Mouse (Mus musculus): Measurements from ENCODE around the gene Prmt3. TPM values are rescaled to one million over a fixed set of nuclear protein-coding genes. Genes with fewer than 3 reads are reported as not detected.
A peak's percentile ranks its signal among the peaks of the same experiment; 100 is the strongest.

The Prmt3 gene
- polyA plus RNA-seq (2012; rRNA removed) = 13.1 and 23.7 TPM in 2 replicates

DNA sequence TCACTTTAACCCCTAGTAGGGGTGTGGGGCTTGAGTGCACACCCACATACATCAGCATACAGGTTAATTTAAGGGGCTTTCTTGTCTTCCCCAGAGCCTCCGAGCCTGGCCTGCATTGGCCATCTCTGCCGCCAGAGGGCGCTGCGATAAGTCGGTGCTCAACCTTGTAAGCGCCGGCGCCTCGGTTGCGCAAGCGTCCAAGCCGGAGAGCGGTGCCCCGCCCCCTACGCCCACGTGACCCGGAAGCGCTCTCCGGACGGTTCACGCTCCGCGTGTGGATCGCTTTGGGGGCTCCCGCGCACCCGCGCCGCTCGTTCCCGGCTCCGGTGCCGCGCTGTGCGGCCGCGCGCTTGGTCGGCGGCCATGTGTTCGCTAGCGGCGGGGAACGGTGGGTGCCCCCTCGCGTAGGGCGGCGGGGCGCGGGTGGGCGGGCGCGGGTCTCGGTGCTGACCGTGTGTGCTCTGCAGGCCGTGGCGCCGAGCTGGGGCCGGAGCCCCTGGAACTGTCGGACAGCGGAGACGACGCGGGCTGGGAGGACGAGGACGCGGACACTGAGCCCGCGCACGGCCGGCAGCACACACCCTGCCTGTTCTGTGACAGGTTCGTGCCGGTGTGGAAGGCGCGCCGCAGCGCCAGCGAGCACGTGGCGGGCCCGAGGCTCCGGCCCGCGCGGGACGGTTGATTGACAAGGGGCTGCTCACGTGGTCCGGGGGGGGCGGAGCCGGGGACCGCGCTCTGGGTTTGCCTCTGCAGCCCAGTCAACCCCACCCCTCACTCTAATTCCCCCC lies at the start of gene Prmt3:
Prmt3 (plus strand) TSS at position 233 of the 788 bp plus-strand sequence.
- TF ChIP-seq CTCF (IDR thresholded peaks at IDR 0.05; ENCODE audit: insufficient read depth, low read length) = peak; percentile 81
- TF ChIP-seq POLR2A (IDR thresholded peaks at IDR 0.05; ENCODE audit: borderline replicate concordance, extremely low read depth, low read depth, low read length) = no peak
- WGBS = under 1% methylated on average over 83 of the region's 92 CpGs
- peaks cover 6% of the 10 kb centered on the region for H3K4me1 ChIP-seq (ENCODE audit: control insufficient read depth, insufficient read depth, low read length)
- peak within 1 kb of the TSS; percentile 56 for H3K4me3 ChIP-seq (replicated peaks; ENCODE audit: extremely low read depth, low read depth, low read length)
- DNase-seq = peak; percentile 96

DNA sequence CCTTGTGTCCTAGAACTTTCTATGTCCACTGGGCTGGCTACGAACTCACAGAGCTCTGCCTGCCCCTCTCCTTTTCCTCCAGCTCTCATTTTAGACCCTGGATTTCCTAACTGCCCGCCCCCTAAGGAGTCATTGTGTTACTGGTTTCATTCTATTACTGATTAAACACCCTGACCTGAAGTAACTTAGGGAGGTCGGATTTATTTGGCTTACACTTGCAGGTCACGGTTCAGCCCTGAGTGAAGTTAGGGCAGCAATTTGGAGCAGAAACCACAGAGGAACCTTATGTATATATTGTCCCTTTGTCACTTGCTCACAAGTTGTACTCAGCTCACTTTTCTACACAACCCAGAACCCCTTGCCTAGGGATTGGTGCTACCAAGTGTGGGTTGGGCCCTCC lies 43.8 kb upstream of the Prmt3 start:
- 51% methylated on average over 4 of the region's 4 CpGs for WGBS
- DNase-seq = no peak
- TF ChIP-seq CTCF (IDR thresholded peaks at IDR 0.05; ENCODE audit: insufficient read depth, low read length) = no peak
- no peak for TF ChIP-seq POLR2A (IDR thresholded peaks at IDR 0.05; ENCODE audit: borderline replicate concordance, extremely low read depth, low read depth, low read length)
- no peak overlapping the region for H3K4me3 ChIP-seq (replicated peaks; ENCODE audit: extremely low read depth, low read depth, low read length)
- no peaks in the 10 kb centered on the region for H3K4me1 ChIP-seq (ENCODE audit: control insufficient read depth, insufficient read depth, low read length)

DNA sequence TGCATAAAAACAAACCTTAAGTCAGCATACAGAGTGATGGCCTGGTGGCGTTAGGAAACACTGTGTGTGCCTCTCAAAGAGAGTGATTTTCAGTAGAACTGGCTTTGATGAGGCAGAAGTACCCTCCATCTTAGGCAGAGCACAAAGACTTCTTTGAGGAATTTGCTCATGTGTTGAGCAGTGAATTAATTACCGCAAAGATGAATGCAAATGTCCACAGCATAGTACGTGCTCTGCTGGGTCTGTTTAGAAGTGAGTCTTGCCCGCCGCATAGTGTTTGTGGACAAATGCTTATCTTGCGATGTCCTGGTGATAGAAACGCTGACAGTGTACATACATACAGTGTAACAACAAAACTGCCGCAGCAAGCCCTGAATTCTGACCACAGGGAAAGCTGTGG lies 38.7 kb upstream of the Prmt3 start:
- no peak for TF ChIP-seq CTCF (IDR thresholded peaks at IDR 0.05; ENCODE audit: insufficient read depth, low read length)
- no peak for TF ChIP-seq POLR2A (IDR thresholded peaks at IDR 0.05; ENCODE audit: borderline replicate concordance, extremely low read depth, low read depth, low read length)
- H3K4me1 ChIP-seq (ENCODE audit: control insufficient read depth, insufficient read depth, low read length) = no peaks in the 10 kb centered on the region; the same call in 1 of the 2 replicates
- no peak overlapping the region for H3K4me3 ChIP-seq (replicated peaks; ENCODE audit: extremely low read depth, low read depth, low read length)
- 67% methylated on average over 8 of the region's 8 CpGs for WGBS
- DNase-seq = no peak

DNA sequence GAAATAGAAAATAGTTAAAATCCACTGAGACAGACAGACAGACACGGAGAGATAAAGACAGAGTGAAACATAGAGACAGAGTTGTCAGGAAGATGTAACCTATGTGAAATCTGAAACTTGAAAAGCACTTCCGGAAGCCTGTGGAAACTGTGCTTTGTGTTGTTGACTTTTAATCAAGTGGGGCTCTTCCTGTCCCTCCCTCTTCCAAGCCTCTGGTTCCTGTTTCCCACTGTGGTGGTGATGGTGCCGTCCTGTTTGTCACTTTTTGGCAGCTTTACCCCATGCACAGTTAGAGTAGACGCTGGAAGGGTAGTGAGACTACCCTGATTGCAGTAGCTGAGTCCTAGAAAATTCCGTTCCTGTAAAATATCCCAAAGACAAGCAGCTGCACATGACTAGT lies 36.7 kb upstream of the Prmt3 start:
- no peak overlapping the region for H3K4me3 ChIP-seq (replicated peaks; ENCODE audit: extremely low read depth, low read depth, low read length)
- DNase-seq = no peak
- no peaks in the 10 kb centered on the region; the same call in 1 of the 2 replicates for H3K4me1 ChIP-seq (ENCODE audit: control insufficient read depth, insufficient read depth, low read length)
- TF ChIP-seq POLR2A (IDR thresholded peaks at IDR 0.05; ENCODE audit: borderline replicate concordance, extremely low read depth, low read depth, low read length) = no peak
- TF ChIP-seq CTCF (IDR thresholded peaks at IDR 0.05; ENCODE audit: insufficient read depth, low read length) = no peak
- WGBS = 12% methylated on average over 5 of the region's 5 CpGs

DNA sequence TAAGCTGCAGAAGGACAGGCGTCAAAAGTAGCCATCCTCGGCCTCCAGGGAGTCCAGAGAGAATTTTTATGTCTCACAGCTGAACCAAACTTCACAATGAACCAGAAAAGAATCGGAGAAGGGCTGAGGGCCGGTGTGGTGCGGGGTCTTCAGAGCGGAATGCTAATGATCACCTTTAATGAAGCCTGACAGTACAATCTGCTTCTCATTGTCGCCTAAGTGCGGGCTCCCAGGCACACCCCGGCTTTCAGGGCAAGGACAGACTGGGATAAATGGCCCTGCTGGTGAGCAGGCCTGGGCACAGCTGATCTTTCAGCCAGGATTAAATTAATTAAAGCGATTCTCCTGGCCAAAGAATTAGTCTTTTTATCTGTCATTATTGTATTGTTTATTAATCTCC lies 36.2 kb upstream of the Prmt3 start:
- no peak for DNase-seq
- no peak overlapping the region for H3K4me3 ChIP-seq (replicated peaks; ENCODE audit: extremely low read depth, low read depth, low read length)
- H3K4me1 ChIP-seq (ENCODE audit: control insufficient read depth, insufficient read depth, low read length) = no peaks in the 10 kb centered on the region; the same call in 1 of the 2 replicates
- TF ChIP-seq CTCF (IDR thresholded peaks at IDR 0.05; ENCODE audit: insufficient read depth, low read length) (no peak), POLR2A (IDR thresholded peaks at IDR 0.05; ENCODE audit: borderline replicate concordance, extremely low read depth, low read depth, low read length) (no peak)
- WGBS = 54% methylated on average over 10 of the region's 10 CpGs

DNA sequence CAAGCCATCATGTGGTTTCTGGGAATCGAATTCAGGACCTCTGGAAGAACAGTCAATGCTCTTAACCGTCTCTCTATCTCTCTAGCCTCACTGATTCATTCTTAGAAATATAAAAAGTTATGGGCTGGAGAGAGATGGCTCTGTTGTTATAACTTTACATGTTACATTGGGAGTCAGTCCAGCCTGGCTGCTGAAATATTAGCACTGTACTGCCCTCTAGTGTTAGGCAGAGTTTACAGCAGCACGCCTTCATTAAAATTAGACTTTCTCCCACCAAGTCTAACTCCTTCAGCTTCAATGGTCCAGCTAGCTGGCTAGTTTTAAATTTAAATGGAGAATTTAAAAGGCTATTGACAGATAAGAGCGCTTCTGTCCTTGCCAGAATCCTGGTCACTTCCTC lies 27.0 kb upstream of the Prmt3 start:
- 7% methylated on average over 4 of the region's 4 CpGs for WGBS
- no peak for DNase-seq
- TF ChIP-seq CTCF (IDR thresholded peaks at IDR 0.05; ENCODE audit: insufficient read depth, low read length) = peak; percentile 48; the same call in 1 of the 2 replicates
- no peak for TF ChIP-seq POLR2A (IDR thresholded peaks at IDR 0.05; ENCODE audit: borderline replicate concordance, extremely low read depth, low read depth, low read length)
- no peaks in the 10 kb centered on the region for H3K4me1 ChIP-seq (ENCODE audit: control insufficient read depth, insufficient read depth, low read length)
- H3K4me3 ChIP-seq (replicated peaks; ENCODE audit: extremely low read depth, low read depth, low read length) = no peak overlapping the region

DNA sequence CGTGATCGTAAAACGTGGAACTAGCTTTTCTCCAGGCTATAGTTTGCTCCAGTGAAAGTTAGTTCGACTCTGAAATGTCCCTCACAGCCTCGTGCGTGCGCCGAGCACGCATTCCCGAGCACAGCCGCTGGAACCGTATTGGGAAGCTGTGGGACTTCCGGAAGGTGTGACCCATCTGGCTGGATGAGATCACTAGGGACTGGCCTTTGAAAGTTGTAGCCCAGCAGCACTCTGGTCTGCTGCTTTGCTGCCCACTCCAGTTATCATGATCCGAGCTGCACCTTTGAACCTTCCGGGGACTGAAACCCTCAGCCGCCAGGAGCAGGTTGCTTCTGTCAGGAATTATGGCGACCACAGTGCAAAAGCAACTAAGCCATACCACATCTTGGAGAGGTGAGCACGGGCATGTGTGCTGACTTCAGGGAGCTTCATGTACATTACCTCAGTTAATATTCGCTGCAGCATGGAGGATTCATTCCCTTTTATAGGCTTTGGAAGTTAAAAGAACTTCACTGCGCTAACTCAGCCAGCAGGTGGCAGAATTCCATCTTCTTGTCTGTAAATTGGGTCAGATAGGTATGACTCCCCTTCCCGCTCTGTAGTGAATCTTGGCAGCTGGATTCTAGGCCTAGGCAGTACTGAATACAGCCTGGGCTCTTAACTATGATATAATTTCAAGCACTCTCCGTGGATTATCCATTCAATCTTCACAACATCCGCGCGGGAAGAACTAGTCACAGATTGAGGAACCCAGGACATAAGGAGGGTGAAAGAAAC lies 25.2 kb upstream of the Prmt3 start:
- Histone ChIP-seq H3K4me1 (ENCODE audit: control insufficient read depth, insufficient read depth, low read length) (no peaks in the 10 kb centered on the region), H3K4me3 (replicated peaks; ENCODE audit: extremely low read depth, low read depth, low read length) (no peak overlapping the region)
- peak; percentile 35 for DNase-seq
- TF ChIP-seq CTCF (IDR thresholded peaks at IDR 0.05; ENCODE audit: insufficient read depth, low read length) (0 out of 2 replicates have a peak, but pooled peaks have one; percentile 13), POLR2A (IDR thresholded peaks at IDR 0.05; ENCODE audit: borderline replicate concordance, extremely low read depth, low read depth, low read length) (no peak)
- WGBS = 23% methylated on average over 25 of the region's 25 CpGs

DNA sequence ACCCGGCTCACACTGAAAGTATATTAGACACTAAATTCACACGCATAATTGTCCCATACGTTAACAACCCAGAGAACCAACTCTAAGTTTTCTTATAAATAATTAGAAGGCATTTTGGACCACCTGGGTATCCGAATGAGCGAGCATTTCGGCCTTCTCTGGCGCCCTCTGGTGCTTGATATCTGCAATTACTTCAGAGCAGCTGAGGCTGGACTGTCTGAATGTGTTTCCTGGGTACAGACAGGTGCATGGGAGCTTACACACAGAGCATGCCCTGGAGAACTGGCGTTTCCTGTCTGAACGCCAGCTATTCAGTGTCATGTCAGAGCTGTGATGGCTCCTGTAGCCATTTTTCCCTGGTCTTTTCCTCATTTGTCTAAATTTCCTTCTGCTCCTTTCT lies 23.4 kb upstream of the Prmt3 start:
- TF ChIP-seq POLR2A (IDR thresholded peaks at IDR 0.05; ENCODE audit: borderline replicate concordance, extremely low read depth, low read depth, low read length) (no peak), CTCF (IDR thresholded peaks at IDR 0.05; ENCODE audit: insufficient read depth, low read length) (peak; percentile 89)
- 4% methylated on average over 9 of the region's 9 CpGs for WGBS
- Histone ChIP-seq H3K4me3 (replicated peaks; ENCODE audit: extremely low read depth, low read depth, low read length) (no peak overlapping the region), H3K4me1 (ENCODE audit: control insufficient read depth, insufficient read depth, low read length) (peaks cover 3% of the 10 kb centered on the region)
- peak; percentile 42 for DNase-seq

DNA sequence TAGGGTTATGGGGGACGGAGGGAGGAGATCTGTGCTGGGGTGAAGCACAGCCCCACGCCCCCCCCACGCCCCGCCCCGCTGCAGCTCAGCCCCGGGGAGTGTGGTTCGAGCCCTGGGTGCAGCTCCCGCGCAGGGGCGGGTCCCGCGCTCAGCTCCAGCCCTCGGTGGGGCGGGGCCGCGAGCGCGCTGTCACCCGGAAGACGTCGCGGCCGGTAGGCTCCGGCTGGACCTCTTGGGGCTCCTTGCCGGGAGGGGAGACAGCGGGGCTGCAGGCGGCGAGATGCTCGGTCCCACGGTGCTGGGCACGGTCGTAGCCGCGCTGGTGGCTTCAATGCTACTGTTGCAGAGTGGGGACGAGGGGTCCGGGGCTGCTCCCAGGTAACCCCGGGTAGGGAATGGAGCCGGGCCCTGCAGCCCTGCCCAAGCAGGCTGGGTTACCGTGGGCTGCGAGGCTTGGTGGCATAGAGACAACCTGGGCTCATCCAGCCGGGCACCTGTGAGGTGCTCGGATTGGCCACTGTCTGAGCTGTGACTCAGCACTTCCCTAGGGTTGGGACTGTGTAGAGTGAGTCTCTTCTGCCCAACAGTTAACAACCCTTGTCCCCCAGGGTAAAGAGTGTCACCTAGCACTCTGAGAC lies 19.1 kb upstream of the Prmt3 start, which contains the start of gene Htatip2:
Htatip2 (plus strand) TSS at position 182 of the 638 bp plus-strand sequence.
- peak; percentile 50 for DNase-seq
- TF ChIP-seq POLR2A (IDR thresholded peaks at IDR 0.05; ENCODE audit: borderline replicate concordance, extremely low read depth, low read depth, low read length) (peak; percentile 58; the same call in 1 of the 2 replicates), CTCF (IDR thresholded peaks at IDR 0.05; ENCODE audit: insufficient read depth, low read length) (no peak)
- 3% methylated on average over 36 of the region's 42 CpGs for WGBS

More for the DNA sequence above, 19.1 kb upstream of the Prmt3 start, which contains the start of gene Htatip2:
- Histone ChIP-seq H3K4me3 (replicated peaks; ENCODE audit: extremely low read depth, low read depth, low read length) (peak within 1 kb of the TSS; percentile 80), H3K4me1 (ENCODE audit: control insufficient read depth, insufficient read depth, low read length) (peaks cover 3% of the 10 kb centered on the region)
